Mouse (Mus musculus): Measurements from ENCODE around the gene Pde4c.

Gene Pde4c

GRCm38 (mm10) chr8:70768956-70769355, 45.4 kb downstream of the Pde4c start:
- no peak for DNase-seq

GRCm38 (mm10) chr8:70769359-70769758, 45.8 kb downstream of the Pde4c start:
- peak; percentile 92 for DNase-seq

GRCm38 (mm10) chr8:70769858-70770257, 46.3 kb downstream of the Pde4c start:
- DNase-seq, result no peak

- no peak for DNase-seq
Observed at GRCm38 (mm10) chr8:70770748-70771147, 47.2 kb downstream of the Pde4c start.

- no peak for DNase-seq
Observed at GRCm38 (mm10) chr8:70771217-70771616, 47.7 kb downstream of the Pde4c start.

GRCm38 (mm10) chr8:70772075-70772474, 48.6 kb downstream of the Pde4c start:
- no peak for DNase-seq

GRCm38 (mm10) chr8:70772890-70773289, 49.4 kb downstream of the Pde4c start:
- DNase-seq, result no peak

- no peak for DNase-seq
Observed at GRCm38 (mm10) chr8:70773410-70773809, 49.9 kb downstream of the Pde4c start.

- DNase-seq, result peak; percentile 84
Observed at GRCm38 (mm10) chr8:70773833-70774232, 50.3 kb downstream of the Pde4c start.

GRCm38 (mm10) chr8:70774740-70775139, 51.2 kb downstream of the Pde4c start:
- no peak for DNase-seq

- no peak for DNase-seq
Observed at GRCm38 (mm10) chr8:70775227-70775626, 51.7 kb downstream of the Pde4c start.

- DNase-seq, result no peak
Observed at GRCm38 (mm10) chr8:70775851-70776495, 52.5 kb downstream of the Pde4c start.

GRCm38 (mm10) chr8:70776496-70777444, 53.2 kb downstream of the Pde4c start, which contains the start of gene Pik3r2:
Gene Pik3r2, minus strand, starts transcription at chr8:70776713.
- peak; percentile 98 for DNase-seq

- no peak for DNase-seq
Observed at GRCm38 (mm10) chr8:70780093-70780492, 56.6 kb downstream of the Pde4c start.

- no peak for DNase-seq
Observed at GRCm38 (mm10) chr8:70786291-70787050, 63.0 kb downstream of the Pde4c start.

GRCm38 (mm10) chr8:70787051-70787445, 63.5 kb downstream of the Pde4c start:
- no peak for DNase-seq

GRCm38 (mm10) chr8:70787941-70788667, 64.6 kb downstream of the Pde4c start:
- DNase-seq, result peak; percentile 43

GRCm38 (mm10) chr8:70789046-70789445, 65.5 kb downstream of the Pde4c start:
- DNase-seq, result no peak

GRCm38 (mm10) chr8:70790846-70791245, 67.3 kb downstream of the Pde4c start:
- DNase-seq, result no peak

- DNase-seq, result peak; percentile 43
Observed at GRCm38 (mm10) chr8:70791294-70791701, 67.8 kb downstream of the Pde4c start.

GRCm38 (mm10) chr8:70791975-70792691, 68.6 kb downstream of the Pde4c start:
- peak; percentile 97 for DNase-seq

- peak; percentile 97 for DNase-seq
Observed at GRCm38 (mm10) chr8:70792700-70793099, 69.2 kb downstream of the Pde4c start.
